Mouse (Mus musculus) heart, postnatal 0 days (tissue): ENCODE results near the gene D630039A03Rik.

Source experiments
- CTCF ChIP-seq: IDR thresholded peaks from 2 replicates; pipeline ENCODE4 v1.5.1; 2016; ENCODE audit warnings: antibody characterized with exemption, control low read depth, low read depth
- EP300 ChIP-seq: IDR thresholded peaks from 2 replicates; pipeline ENCODE4 v1.6.1; 2016; ENCODE audit warnings: antibody characterized with exemption, low read depth

- no peak for TF ChIP-seq CTCF
- no peak for TF ChIP-seq EP300
These were observed 27.9 kb downstream of the D630039A03Rik start for GRCm38 (mm10) chr4:57888246-57888645.
